Mouse (Mus musculus) cerebellum, adult 2 months (tissue): Measurements from ENCODE around the gene Larp6. TPM values are rescaled to one million over a fixed set of nuclear protein-coding genes. Genes with fewer than 3 reads are reported as not detected.

Source experiments
- DNase-seq, 2 experiments: peaks; one replicate each; pipeline ENCODE4 v3.0.0; 2021
- H3K27ac ChIP-seq: fragments of 200-500 bp; 2 replicates; pipeline ENCODE4 v1.5.1; 2012; ENCODE audit warnings: low read length, control low read depth, inconsistent platforms; ENCODE audit not compliant: insufficient read depth
- H3K27me3 ChIP-seq: fragments of 200-500 bp; 2 replicates; pipeline ENCODE4 v1.6.1; 2012; ENCODE audit warnings: inconsistent platforms, mild to moderate bottlenecking, low read length, moderate library complexity; ENCODE audit not compliant: control insufficient read depth, insufficient read depth
- H3K4me1 ChIP-seq: fragments of 200-500 bp; 2 replicates; pipeline ENCODE4 v1.6.1; 2011; ENCODE audit warnings: low read length; ENCODE audit not compliant: control insufficient read depth, insufficient read depth
- H3K4me3 ChIP-seq: fragments of 200-500 bp; replicated peaks from 2 replicates; pipeline ENCODE3; 2011; ENCODE audit warnings: mild to moderate bottlenecking, low read depth, low read length, control low read depth; ENCODE audit not compliant: insufficient read depth
- CTCF ChIP-seq: fragments of 200-500 bp; IDR thresholded peaks from 2 replicates; pipeline ENCODE4 v1.5.1; 2011; ENCODE audit warnings: low read depth, mild to moderate bottlenecking, control low read depth, low read length, moderate library complexity, borderline replicate concordance; ENCODE audit not compliant: insufficient read depth
- POLR2A ChIP-seq: fragments of 200-500 bp; IDR thresholded peaks from 2 replicates; pipeline ENCODE4 v1.6.1; 2011; ENCODE audit warnings: low read length, control low read depth, borderline replicate concordance; ENCODE audit not compliant: insufficient read depth
- WGBS: fragments of 180-500 bp; shearing (Covaris S2); methylation state at CpG from one replicate; pipeline ENCODE4 v1.1.7; 2018; 5-methylcytosine and 5-hydroxymethylcytosine counted together
- polyA plus RNA-seq: library from polyadenylated mRNA; depleted of rRNA; stranded (reverse); fragments of >200 nt; gene quantifications from 2 replicates; pipeline ENCODE4 v1.2.3, GENCODE M21; 2012

Larp6 gene
- polyA plus RNA-seq, 1 experiment, result 46.0 TPM

DNA sequence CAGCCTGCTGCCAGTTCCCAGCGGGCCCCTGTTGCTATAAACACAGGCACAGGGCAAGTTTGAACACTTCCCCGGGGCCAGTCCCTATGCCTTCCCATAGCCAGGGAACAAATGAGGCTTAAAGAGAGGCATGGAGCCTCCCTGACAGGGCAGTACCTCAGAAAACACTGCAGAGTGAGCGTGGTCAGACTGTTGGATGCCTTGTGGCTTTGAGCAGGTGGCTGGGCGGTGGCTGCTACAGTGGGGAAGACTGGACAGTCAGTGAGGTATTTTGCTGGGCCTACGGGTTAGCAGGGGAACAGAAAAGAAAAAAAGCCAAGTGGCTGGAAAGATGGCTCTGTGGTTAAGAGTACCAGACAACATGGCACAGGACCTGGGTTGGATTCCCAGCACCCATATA, 38.3 kb downstream of the Larp6 start:
- DNase-seq, result no peak
- no peak overlapping the region for H3K27ac ChIP-seq
- H3K27me3 ChIP-seq, result no peaks in the 10 kb centered on the region; the same call in 1 of the 2 replicates
- 79% methylated on average over 5 of the region's 5 CpGs for WGBS
- no peak for TF ChIP-seq POLR2A
- TF ChIP-seq CTCF, result no peak
- no peaks in the 10 kb centered on the region for H3K4me1 ChIP-seq
- H3K4me3 ChIP-seq, result no peak overlapping the region

DNA sequence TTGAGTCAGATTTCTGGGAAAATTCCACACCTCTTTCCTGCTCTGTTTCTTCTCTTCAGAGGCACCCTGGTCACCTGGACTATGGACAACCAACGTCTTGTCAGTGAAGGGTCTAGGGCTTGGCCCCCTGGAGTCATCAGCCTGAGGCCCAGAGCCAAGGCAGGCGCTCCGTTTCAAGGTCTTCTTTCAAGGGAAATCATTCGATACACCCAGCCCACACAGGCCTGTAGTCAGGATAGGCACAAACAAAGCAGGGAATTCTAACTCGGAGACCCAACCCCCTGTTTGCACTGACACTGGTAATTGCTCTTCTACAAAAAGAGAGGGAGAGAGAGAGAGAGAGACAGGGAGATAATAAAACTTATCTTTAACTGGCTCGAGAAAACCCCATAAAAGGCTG, 39.2 kb downstream of the Larp6 start:
- H3K27ac ChIP-seq, result no peak overlapping the region
- WGBS, result 69% methylated on average over 6 of the region's 6 CpGs
- no peak for TF ChIP-seq CTCF
- no peak for TF ChIP-seq POLR2A
- DNase-seq, result no peak
- no peak overlapping the region for H3K4me3 ChIP-seq
- H3K4me1 ChIP-seq, result no peaks in the 10 kb centered on the region
- no peaks in the 10 kb centered on the region; the same call in 1 of the 2 replicates for H3K27me3 ChIP-seq

DNA sequence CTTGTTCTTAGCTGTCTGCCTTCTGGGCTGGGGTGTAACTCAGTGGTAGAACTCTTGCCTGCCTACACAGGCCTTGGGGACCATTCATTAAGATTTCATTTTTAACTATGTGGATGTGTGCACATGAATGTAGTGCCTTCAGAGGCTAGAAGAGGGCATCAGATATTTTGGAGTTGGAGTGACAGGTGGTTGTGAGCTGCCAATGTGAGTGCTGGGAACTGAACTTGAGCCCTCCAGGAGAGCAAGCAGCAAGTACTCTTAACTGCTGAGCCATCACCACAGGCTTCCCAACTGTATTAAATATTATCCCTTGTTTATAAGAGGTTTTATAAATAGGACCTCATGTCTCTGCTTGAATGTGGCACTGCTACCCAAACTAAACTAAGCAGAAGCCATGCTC, 39.8 kb downstream of the Larp6 start:
- Histone ChIP-seq H3K4me3 (no peak overlapping the region), H3K27me3 (no peaks in the 10 kb centered on the region; the same call in 1 of the 2 replicates), H3K4me1 (no peaks in the 10 kb centered on the region), H3K27ac (no peak overlapping the region)
- DNase-seq, result no peak
- TF ChIP-seq POLR2A (no peak), CTCF (no peak)

DNA sequence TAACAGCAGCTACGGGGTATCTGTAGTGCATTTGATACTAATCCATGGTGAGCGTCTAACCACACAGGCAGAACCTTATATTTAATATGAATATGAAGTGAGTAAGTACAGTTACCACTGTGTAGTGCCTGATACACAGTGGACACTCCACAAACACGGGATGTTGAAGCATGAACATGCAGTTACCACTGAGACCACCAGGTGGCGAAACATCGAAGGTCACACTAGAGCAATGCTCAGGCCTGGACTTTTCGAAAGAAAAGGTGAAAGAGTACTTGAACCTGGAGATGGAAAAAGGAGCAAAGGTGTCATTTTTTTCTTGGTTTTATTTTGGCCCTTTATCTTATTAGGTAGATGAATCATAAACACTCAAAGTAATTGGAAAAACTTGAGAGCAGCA, 43.5 kb downstream of the Larp6 start:
- Histone ChIP-seq H3K27me3 (no peaks in the 10 kb centered on the region; the same call in 1 of the 2 replicates), H3K4me1 (no peaks in the 10 kb centered on the region), H3K4me3 (no peak overlapping the region), H3K27ac (no peak overlapping the region)
- 38% methylated on average over 6 of the region's 6 CpGs for WGBS
- TF ChIP-seq POLR2A, result no peak
- peak; percentile 80 for TF ChIP-seq CTCF
- peak; percentile 38 to 65 for DNase-seq

DNA sequence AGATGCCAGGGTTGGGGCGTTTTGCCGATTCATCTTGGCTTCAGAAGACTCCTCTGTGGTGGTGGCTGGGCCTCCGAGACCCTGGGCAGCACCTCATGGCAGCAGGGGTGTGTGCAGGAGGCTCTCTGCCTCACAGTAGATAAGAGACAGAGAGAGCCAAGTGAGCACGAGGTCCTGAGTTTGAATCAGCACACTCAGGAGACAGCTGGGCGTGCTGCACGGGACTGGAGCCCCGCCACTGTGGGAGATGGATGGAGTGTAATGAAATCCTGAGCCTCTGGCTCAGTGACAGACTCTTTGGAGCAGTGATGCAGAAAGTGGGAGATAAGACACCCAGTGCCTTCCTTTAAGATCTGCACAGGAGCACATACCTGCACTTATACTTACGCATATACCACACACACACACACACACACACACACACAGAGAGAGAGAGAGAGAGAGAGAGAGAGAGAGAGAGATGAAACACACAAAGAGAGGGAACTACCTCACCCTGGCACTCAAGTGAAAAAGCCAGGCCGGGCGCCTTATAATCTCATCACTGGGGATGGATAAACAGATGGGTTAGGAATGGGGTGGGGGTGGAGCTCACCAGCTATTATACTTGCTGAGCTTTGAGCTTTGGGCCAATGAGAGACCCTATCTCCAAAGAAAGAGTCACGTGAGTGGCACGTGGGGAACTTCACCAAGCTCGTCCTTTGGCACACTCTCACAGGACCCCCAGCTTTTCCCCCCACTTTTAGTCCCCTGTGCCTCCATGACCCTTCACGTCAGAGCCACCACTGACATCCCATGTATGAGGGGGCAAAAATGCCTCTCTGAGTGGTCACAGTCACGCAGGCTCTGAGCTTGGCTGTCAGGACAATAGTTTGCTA, 44.3 kb downstream of the Larp6 start:
- no peak for TF ChIP-seq CTCF
- TF ChIP-seq POLR2A, result no peak
- no peak for DNase-seq
- Histone ChIP-seq H3K4me1 (no peaks in the 10 kb centered on the region), H3K4me3 (no peak overlapping the region), H3K27ac (no peak overlapping the region), H3K27me3 (no peaks in the 10 kb centered on the region)
- WGBS, result 58% methylated on average over 15 of the region's 15 CpGs

DNA sequence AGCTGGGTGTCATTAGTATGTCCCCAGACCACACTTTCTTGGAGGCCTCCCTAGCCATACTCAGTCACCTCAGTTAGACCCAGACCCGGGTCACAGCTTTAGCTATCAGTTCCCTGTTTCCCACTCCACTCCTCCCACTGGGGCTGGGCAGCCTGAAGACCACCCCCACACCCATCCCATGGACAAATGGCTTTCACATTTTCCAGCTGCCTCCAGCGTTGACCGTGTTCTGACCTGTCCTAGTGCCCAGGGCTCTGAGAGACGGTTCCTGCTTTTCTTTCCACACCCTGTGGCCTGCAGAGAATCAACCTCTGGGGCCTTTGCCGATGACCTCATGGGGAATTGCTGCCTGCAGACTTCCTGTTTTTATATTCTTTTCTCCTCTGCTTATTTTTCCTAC, 45.0 kb downstream of the Larp6 start:
- DNase-seq, result no peak
- Histone ChIP-seq H3K27ac (no peak overlapping the region), H3K4me1 (no peaks in the 10 kb centered on the region), H3K27me3 (no peaks in the 10 kb centered on the region), H3K4me3 (no peak overlapping the region)
- TF ChIP-seq POLR2A (no peak), CTCF (no peak)
- 71% methylated on average over 5 of the region's 5 CpGs for WGBS

DNA sequence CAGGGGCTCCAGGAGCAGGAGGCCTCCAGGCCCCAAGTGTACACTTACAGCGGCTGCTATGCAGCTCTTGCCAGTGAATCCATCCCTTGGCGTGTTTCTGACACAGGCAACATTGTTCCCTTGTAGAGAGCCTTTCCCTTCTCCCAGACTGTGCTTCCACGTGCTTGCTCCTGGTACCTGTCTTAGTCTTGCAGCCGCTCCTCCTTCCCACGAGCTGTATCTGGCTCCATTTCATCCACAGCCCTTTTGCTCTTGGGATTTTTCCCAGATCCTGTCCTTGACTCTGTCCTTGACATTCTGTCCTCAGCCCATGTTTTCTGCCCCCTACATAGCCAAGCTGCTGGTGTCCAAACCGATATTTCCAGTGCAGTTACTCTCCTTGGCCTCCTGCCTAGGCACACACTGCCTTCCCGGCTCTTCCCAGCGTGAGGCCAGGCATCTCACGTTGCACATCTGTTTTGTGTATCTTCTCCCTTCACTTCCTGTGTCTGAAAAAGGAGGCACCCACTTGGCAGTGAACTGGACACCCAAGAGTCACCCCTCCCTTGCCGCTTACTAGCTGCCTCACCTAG, 46.7 kb downstream of the Larp6 start:
- WGBS, result 38% methylated on average over 10 of the region's 10 CpGs
- Histone ChIP-seq H3K27me3 (no peaks in the 10 kb centered on the region), H3K4me1 (no peaks in the 10 kb centered on the region), H3K4me3 (no peak overlapping the region), H3K27ac (no peak overlapping the region)
- TF ChIP-seq CTCF (no peak), POLR2A (no peak)
- DNase-seq, result no peak

DNA sequence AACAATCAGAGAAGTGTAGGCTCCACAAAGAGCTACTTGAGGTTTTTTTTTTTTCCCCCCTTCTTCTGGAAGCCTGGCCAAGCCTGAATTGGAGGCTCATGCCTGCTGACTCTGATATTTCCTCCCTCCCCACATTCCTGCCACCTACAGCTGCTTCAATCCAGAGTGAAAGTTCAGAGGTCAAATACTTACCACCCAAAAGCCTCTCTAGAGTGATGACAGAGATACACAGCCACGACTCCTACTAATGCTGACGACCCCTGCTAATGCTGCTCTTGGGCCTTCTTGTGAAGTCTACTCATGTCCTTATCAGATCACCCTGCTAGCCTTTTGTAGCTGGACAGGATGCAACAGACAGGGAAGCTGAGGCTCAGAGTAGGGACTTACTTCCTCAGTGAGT, 52.4 kb downstream of the Larp6 start:
- H3K27ac ChIP-seq, result no peak overlapping the region
- no peak for TF ChIP-seq POLR2A
- no peak for TF ChIP-seq CTCF
- H3K27me3 ChIP-seq, result no peaks in the 10 kb centered on the region
- no peaks in the 10 kb centered on the region for H3K4me1 ChIP-seq
- H3K4me3 ChIP-seq, result no peak overlapping the region
- 69% methylated on average over 2 of the region's 2 CpGs for WGBS
- no peak for DNase-seq
